Mouse (Mus musculus): ENCODE results near the gene Il23r. TPM values are rescaled to one million over a fixed set of nuclear protein-coding genes. Genes with fewer than 3 reads are reported as not detected.

Il23r gene
- total RNA-seq, 2 experiments from 2014 or later = not detected

DNA sequence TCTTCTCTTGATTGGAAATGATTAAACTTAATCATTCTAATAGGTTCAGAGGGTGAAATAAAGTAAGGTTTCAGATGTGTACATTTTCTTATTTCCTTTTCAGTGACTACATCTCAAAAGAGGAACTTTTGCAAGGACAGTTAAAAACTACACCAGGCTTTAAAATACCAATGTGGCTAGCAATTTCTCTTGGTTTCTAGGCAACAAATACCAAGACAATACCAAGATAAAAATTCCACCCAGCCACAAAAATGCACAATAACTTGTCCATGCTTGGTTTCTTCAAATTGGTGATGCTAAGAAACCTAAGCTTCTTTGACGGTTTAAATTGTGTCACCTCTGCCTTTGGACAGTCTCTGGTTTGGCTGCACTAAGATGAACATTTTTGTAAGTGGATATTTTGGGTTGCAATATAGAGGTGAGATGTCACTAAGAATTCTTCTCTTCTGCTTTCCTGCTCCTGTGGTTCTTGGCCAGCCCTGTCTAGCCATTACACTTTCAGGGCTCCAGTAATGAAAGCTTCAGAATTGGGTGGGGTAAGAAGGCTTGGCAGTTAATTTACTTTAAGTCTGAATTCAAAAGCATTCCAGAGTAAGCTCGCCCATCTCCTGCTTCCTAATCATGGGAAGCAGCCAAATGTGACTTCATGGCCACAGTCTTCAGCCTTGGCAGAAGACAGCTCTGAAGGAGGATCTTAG, 56.8 kb downstream of the Il23r start:
- ATAC-seq (replicated peaks; ENCODE audit: low FRiP score, poor library complexity, severe bottlenecking) = no peak

- ATAC-seq (replicated peaks; ENCODE audit: low FRiP score, poor library complexity, severe bottlenecking) = no peak
Observed at GRCm38 (mm10) chr6:67431808-67432207, 59.8 kb downstream of the Il23r start.

- no peak for ATAC-seq (replicated peaks; ENCODE audit: low FRiP score, poor library complexity, severe bottlenecking)
Observed at GRCm38 (mm10) chr6:67421761-67422160, 69.9 kb downstream of the Il23r start.

DNA sequence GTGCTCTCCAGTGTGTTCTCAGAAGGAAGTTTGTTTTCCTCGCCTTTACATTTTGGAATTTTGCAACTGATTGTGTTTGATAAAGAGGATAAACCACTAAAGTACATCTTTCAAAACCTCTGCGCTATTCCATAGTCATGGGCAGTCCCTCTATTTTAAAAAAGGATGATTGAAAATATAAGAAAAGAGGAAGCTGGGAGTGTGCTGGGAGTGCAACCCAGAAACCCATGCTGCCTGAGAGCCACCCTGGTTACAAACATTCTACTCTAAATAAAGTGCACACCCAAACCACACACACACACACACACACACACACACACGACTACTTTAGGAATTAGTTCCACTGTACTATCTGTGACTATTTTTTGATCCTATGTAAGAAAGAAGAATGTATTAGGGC, 75.1 kb downstream of the Il23r start:
- ATAC-seq (replicated peaks; ENCODE audit: low FRiP score, poor library complexity, severe bottlenecking) = no peak

- ATAC-seq (replicated peaks; ENCODE audit: low FRiP score, poor library complexity, severe bottlenecking) = no peak
Observed at GRCm38 (mm10) chr6:67415276-67415675, 76.4 kb downstream of the Il23r start.

DNA sequence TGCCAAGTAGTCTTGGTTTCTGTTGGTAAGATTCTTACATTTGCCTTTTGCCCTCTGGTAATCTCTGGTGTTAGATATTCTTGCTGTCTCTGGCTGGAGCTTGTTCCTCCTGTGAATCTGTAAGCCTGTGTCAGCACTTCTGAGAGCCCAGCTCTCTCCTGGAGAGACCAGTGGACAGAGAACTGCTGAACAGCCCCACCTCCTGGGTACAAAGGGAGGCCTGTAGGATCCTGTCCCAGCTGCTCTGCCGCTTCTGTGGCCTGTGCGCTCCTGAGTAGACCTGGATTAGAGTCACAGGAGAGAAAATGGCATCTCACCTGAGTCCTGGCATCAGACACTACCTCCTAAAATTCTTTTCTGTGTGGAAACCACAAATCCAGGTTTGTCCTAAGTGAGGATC, 78.3 kb downstream of the Il23r start:
- no peak for ATAC-seq (replicated peaks; ENCODE audit: low FRiP score, poor library complexity, severe bottlenecking)

GRCm38 (mm10) chr6:67405281-67405682, 86.4 kb downstream of the Il23r start:
- no peak for ATAC-seq (replicated peaks; ENCODE audit: low FRiP score, poor library complexity, severe bottlenecking)

- ATAC-seq (replicated peaks; ENCODE audit: low FRiP score, poor library complexity, severe bottlenecking) = no peak
Observed at GRCm38 (mm10) chr6:67399551-67399950, 92.1 kb downstream of the Il23r start.

- no peak; the same call in 1 of the 2 replicates for ATAC-seq (replicated peaks; ENCODE audit: low FRiP score, poor library complexity, severe bottlenecking)
Observed at GRCm38 (mm10) chr6:67375982-67376391, 115.7 kb downstream of the Il23r start, which contains the start of gene Il12rb2. Il12rb2 (minus strand) TSS chr6:67376188.

Other genes starting within 250 kb of the Il23r start
- 6.1 TPM in 2 replicates for gene Il12rb2, start 115.7 kb downstream of the Il23r start, total RNA-seq (2015; ENCODE audit: low replicate concordance)
- gene Il12rb2, start 115.7 kb downstream of the Il23r start, total RNA-seq (2017; ENCODE audit: low replicate concordance) = 0.26 TPM in 1 of 2 replicates, not detected in the other
- 0.38 and 3.3 TPM in 2 replicates for gene Tacstd2, start 43.9 kb upstream of the Il23r start, total RNA-seq (2015; ENCODE audit: low replicate concordance)
- gene Tacstd2, start 43.9 kb upstream of the Il23r start, total RNA-seq (2017; ENCODE audit: low replicate concordance) = 2.1 and 2.6 TPM in 2 replicates